Mouse (Mus musculus) stomach, embryonic 14.5 days (tissue): ENCODE measurements around the gene Arhgef25. TPM values are rescaled to one million over a fixed set of nuclear protein-coding genes. Genes with fewer than 3 reads are reported as not detected.

Source experiments
- ATAC-seq: fragments of 200-750 bp; cut with Nextera tagmentation; 2 replicates; pipeline ENCODE4 v1.8.0; 2017; ENCODE audit warnings: low read depth, moderate TSS enrichment; ENCODE audit not compliant: insufficient number of reproducible peaks, insufficient read depth, low FRiP score
- H3K27ac ChIP-seq: fragments of 300-500 bp; sonication (generic); 2 replicates; pipeline ENCODE4 v1.5.1; 2014; ENCODE audit warnings: mild to moderate bottlenecking, low read length, moderate library complexity, mixed read lengths
- H3K27me3 ChIP-seq: fragments of 300-500 bp; sonication (generic); 2 replicates; pipeline ENCODE4 v1.6.1; 2014; ENCODE audit warnings: low read length, control low read depth, mixed read lengths; ENCODE audit not compliant: control insufficient read depth, insufficient read depth
- H3K36me3 ChIP-seq: fragments of 300-500 bp; sonication (generic); 2 replicates; pipeline ENCODE4 v1.6.1; 2014; ENCODE audit warnings: mild to moderate bottlenecking, control low read depth, low read length, moderate library complexity, mixed read lengths; ENCODE audit not compliant: control insufficient read depth, insufficient read depth
- H3K4me1 ChIP-seq: fragments of 300-500 bp; sonication (generic); 2 replicates; pipeline ENCODE4 v1.6.1; 2014; ENCODE audit warnings: low read length, control low read depth, mixed read lengths; ENCODE audit not compliant: control insufficient read depth, insufficient read depth
- H3K4me2 ChIP-seq: fragments of 300-500 bp; sonication (generic); replicated peaks from 2 replicates; pipeline ENCODE4 v1.6.1; 2014; ENCODE audit warnings: low read depth, low read length, control low read depth
- H3K4me3 ChIP-seq: fragments of 300-500 bp; sonication (generic); 2 replicates; pipeline ENCODE4 v1.5.1; 2014; ENCODE audit warnings: low read depth, low read length, control low read depth
- H3K9ac ChIP-seq: fragments of 300-500 bp; sonication (generic); replicated peaks from 2 replicates; pipeline ENCODE4 v1.6.1; 2014; ENCODE audit warnings: low read depth, mild to moderate bottlenecking, control low read depth, low read length, moderate library complexity, mixed read lengths
- H3K9me3 ChIP-seq: fragments of 300-500 bp; sonication (generic); 2 replicates; pipeline ENCODE4 v1.6.1; 2016; ENCODE audit warnings: low read depth, low read length, control low read depth; ENCODE audit not compliant: control insufficient read depth
- WGBS: fragments of 180-500 bp; shearing (Covaris S2); extraction: QIAGEN DNeasy Blood & Tissue Kit; methylation state at CpG from one replicate; pipeline ENCODE4 v1.1.7; 2014; 5-methylcytosine and 5-hydroxymethylcytosine counted together
- polyA plus RNA-seq: library from polyadenylated mRNA; unstranded; fragments of >200 nt; fragmentation: Nextera tagmentation; extraction: Ambion mirVana; gene quantifications from 2 replicates; pipeline ENCODE4 v1.2.1, GENCODE M21; 2014

Arhgef25 gene
- polyA plus RNA-seq, 1 experiment from 2014 or later = 71.1 TPM

- peaks cover 22% of the 10 kb centered on the region for H3K27me3 ChIP-seq
- no peak overlapping the region for H3K4me2 ChIP-seq
- no peak overlapping the region for H3K9ac ChIP-seq
- 34% methylated on average over 3 of the region's 3 CpGs for WGBS
- H3K4me3 ChIP-seq = peak overlapping the region; percentile 6; the same call in 1 of the 2 replicates
- no peaks in the 10 kb centered on the region for H3K9me3 ChIP-seq
- peaks cover 10% of the 10 kb centered on the region; the same call in 1 of the 2 replicates for H3K36me3 ChIP-seq
- H3K4me1 ChIP-seq = peaks cover 19% of the 10 kb centered on the region; the same call in 1 of the 2 replicates
- no peak for ATAC-seq
- H3K27ac ChIP-seq = no peak overlapping the region
Observed at GRCm38 (mm10) chr10:127180695-127181047, 9.2 kb downstream of the Arhgef25 start.

- Histone ChIP-seq H3K36me3 (peaks cover 10% of the 10 kb centered on the region; the same call in 1 of the 2 replicates), H3K4me3 (peak within 1 kb of the TSS; percentile 6; the same call in 1 of the 2 replicates), H3K9me3 (no peaks in the 10 kb centered on the region), H3K4me1 (peaks cover 19% of the 10 kb centered on the region; the same call in 1 of the 2 replicates), H3K4me2 (peak within 1 kb of the TSS; percentile 14; the same call in 1 of the 2 replicates), H3K9ac (no peak within 1 kb of the TSS), H3K27me3 (peaks cover 22% of the 10 kb centered on the region), H3K27ac (no peak within 1 kb of the TSS)
- ATAC-seq = no peak
- 3% methylated on average over 34 of the region's 34 CpGs for WGBS
Observed at GRCm38 (mm10) chr10:127179871-127180694, 9.8 kb downstream of the Arhgef25 start, which contains the start of gene Slc26a10. Slc26a10 (minus strand) TSS chr10:127180645.

- Histone ChIP-seq H3K27ac (no peak overlapping the region), H3K9me3 (no peaks in the 10 kb centered on the region), H3K4me1 (peaks cover 19% of the 10 kb centered on the region; the same call in 1 of the 2 replicates), H3K9ac (no peak overlapping the region), H3K36me3 (peaks cover 8% of the 10 kb centered on the region; the same call in 1 of the 2 replicates), H3K4me3 (peak overlapping the region; percentile 16), H3K27me3 (peaks cover 22% of the 10 kb centered on the region), H3K4me2 (peak overlapping the region; percentile 46)
- WGBS = 4% methylated on average over 41 of the region's 41 CpGs
- ATAC-seq = no peak
Observed at GRCm38 (mm10) chr10:127178286-127179027, 11.4 kb downstream of the Arhgef25 start.

GRCm38 (mm10) chr10:127177719-127178118, 12.2 kb downstream of the Arhgef25 start:
- under 1% methylated on average over 23 of the region's 23 CpGs for WGBS

GRCm38 (mm10) chr10:127177235-127177634, 12.6 kb downstream of the Arhgef25 start:
- Histone ChIP-seq H3K9ac (no peak overlapping the region), H3K4me1 (peaks cover 19% of the 10 kb centered on the region; the same call in 1 of the 2 replicates), H3K36me3 (no peaks in the 10 kb centered on the region; the same call in 1 of the 2 replicates), H3K4me2 (peak overlapping the region; percentile 46; the same call in 1 of the 2 replicates), H3K27me3 (peaks cover 22% of the 10 kb centered on the region), H3K9me3 (no peaks in the 10 kb centered on the region), H3K4me3 (no peak overlapping the region), H3K27ac (no peak overlapping the region)
- WGBS = 22% methylated on average over 9 of the region's 9 CpGs
- ATAC-seq = no peak

More at GRCm38 (mm10) chr10:127177719-127178118, 12.2 kb downstream of the Arhgef25 start:
- peaks cover 5% of the 10 kb centered on the region; the same call in 1 of the 2 replicates for H3K36me3 ChIP-seq
- no peak overlapping the region for H3K27ac ChIP-seq
- H3K9me3 ChIP-seq = no peaks in the 10 kb centered on the region
- H3K4me3 ChIP-seq = peak overlapping the region; percentile 16
- H3K9ac ChIP-seq = no peak overlapping the region
- peaks cover 19% of the 10 kb centered on the region; the same call in 1 of the 2 replicates for H3K4me1 ChIP-seq
- peaks cover 22% of the 10 kb centered on the region for H3K27me3 ChIP-seq
- peak; percentile 56; the same call in 1 of the 2 replicates for ATAC-seq
- peak overlapping the region; percentile 46 for H3K4me2 ChIP-seq

GRCm38 (mm10) chr10:127176756-127177155, 13.1 kb downstream of the Arhgef25 start:
- Histone ChIP-seq H3K4me3 (no peak overlapping the region), H3K27me3 (peaks cover 22% of the 10 kb centered on the region), H3K27ac (no peak overlapping the region), H3K9me3 (no peaks in the 10 kb centered on the region), H3K36me3 (no peaks in the 10 kb centered on the region), H3K9ac (no peak overlapping the region), H3K4me1 (peaks cover 19% of the 10 kb centered on the region; the same call in 1 of the 2 replicates), H3K4me2 (no peak overlapping the region)
- 10% methylated on average over 7 of the region's 7 CpGs for WGBS
- no peak for ATAC-seq

GRCm38 (mm10) chr10:127176228-127176627, 13.7 kb downstream of the Arhgef25 start:
- no peaks in the 10 kb centered on the region for H3K36me3 ChIP-seq
- no peaks in the 10 kb centered on the region for H3K9me3 ChIP-seq
- WGBS = 39% methylated on average over 3 of the region's 3 CpGs
- H3K4me3 ChIP-seq = no peak overlapping the region
- no peak overlapping the region for H3K27ac ChIP-seq
- H3K27me3 ChIP-seq = peaks cover 22% of the 10 kb centered on the region
- peaks cover 19% of the 10 kb centered on the region; the same call in 1 of the 2 replicates for H3K4me1 ChIP-seq
- no peak for ATAC-seq
- H3K4me2 ChIP-seq = no peak overlapping the region
- H3K9ac ChIP-seq = no peak overlapping the region

- ATAC-seq = no peak
- H3K36me3 ChIP-seq = no peaks in the 10 kb centered on the region
Observed at GRCm38 (mm10) chr10:127174170-127174569, 15.7 kb downstream of the Arhgef25 start.

More at GRCm38 (mm10) chr10:127174170-127174569, 15.7 kb downstream of the Arhgef25 start:
- Histone ChIP-seq H3K4me1 (peaks cover 21% of the 10 kb centered on the region), H3K27me3 (peaks cover 26% of the 10 kb centered on the region), H3K4me2 (no peak overlapping the region), H3K9ac (no peak overlapping the region), H3K4me3 (no peak overlapping the region), H3K27ac (no peak overlapping the region), H3K9me3 (no peaks in the 10 kb centered on the region)
- 84% methylated on average over 7 of the region's 7 CpGs for WGBS
